Mouse (Mus musculus): ENCODE results near the gene Plekhg6. TPM values are rescaled to one million over a fixed set of nuclear protein-coding genes. Genes with fewer than 3 reads are reported as not detected.

The Plekhg6 gene
- total RNA-seq, 2 experiments from 2014 or later: not detected

- intact Hi-C loops (cut with DNase I): no loop called here
Measured at GRCm38 (mm10) chr6:125334356-125334755, 46.2 kb downstream of the Plekhg6 start.

GRCm38 (mm10) chr6:125333112-125333899, 47.3 kb downstream of the Plekhg6 start:
- DNase-seq: no peak
- intact Hi-C loops (cut with DNase I): no loop called here

More at GRCm38 (mm10) chr6:125334356-125334755, 46.2 kb downstream of the Plekhg6 start:
- DNase-seq: no peak

GRCm38 (mm10) chr6:125330626-125331326, 49.8 kb downstream of the Plekhg6 start:
- DNase-seq: peak; percentile 84 to 90
- intact Hi-C loops (cut with DNase I): no loop called here

- peak in 1 of 2 experiments; percentile 47 for DNase-seq
- intact Hi-C loops (cut with DNase I): loop anchor here (5.0 kb wide), 1 partner anchor 34 kb away; no protein-coding TSS in a partner anchor
Measured at GRCm38 (mm10) chr6:125328243-125328642, 52.4 kb downstream of the Plekhg6 start.

- intact Hi-C loops (cut with DNase I): loop anchor here (5.0 kb wide), 1 partner anchor 37 kb away; no protein-coding TSS in a partner anchor
- DNase-seq: no peak
Measured at GRCm38 (mm10) chr6:125325337-125325736, 55.3 kb downstream of the Plekhg6 start.

GRCm38 (mm10) chr6:125323547-125323946, 57.0 kb downstream of the Plekhg6 start:
- intact Hi-C loops (cut with DNase I): no loop called here
- DNase-seq: no peak

- no peak for DNase-seq
- intact Hi-C loops (cut with DNase I): no loop called here
Measured at GRCm38 (mm10) chr6:125322794-125323193, 57.8 kb downstream of the Plekhg6 start.

GRCm38 (mm10) chr6:125321114-125321855, 59.3 kb downstream of the Plekhg6 start:
- no peak for DNase-seq
- intact Hi-C loops (cut with DNase I): no loop called here

GRCm38 (mm10) chr6:125320323-125320722, 60.3 kb downstream of the Plekhg6 start, which contains the start of gene Scnn1a:
TSS of gene Scnn1a (plus strand) at chr6:125320659.
- DNase-seq: no peak
- intact Hi-C loops (cut with DNase I): no loop called here

GRCm38 (mm10) chr6:125319919-125320296, 60.7 kb downstream of the Plekhg6 start:
- intact Hi-C loops (cut with DNase I): no loop called here
- DNase-seq: no peak

GRCm38 (mm10) chr6:125318981-125319918, 61.3 kb downstream of the Plekhg6 start:
- intact Hi-C loops (cut with DNase I): no loop called here
- no peak for DNase-seq

GRCm38 (mm10) chr6:125317077-125317476, 63.5 kb downstream of the Plekhg6 start:
- intact Hi-C loops (cut with DNase I): no loop called here
- DNase-seq: no peak

GRCm38 (mm10) chr6:125314746-125315145, 65.8 kb downstream of the Plekhg6 start:
- DNase-seq: no peak
- intact Hi-C loops (cut with DNase I): no loop called here

GRCm38 (mm10) chr6:125314231-125314563, 66.4 kb downstream of the Plekhg6 start:
- DNase-seq: no peak
- intact Hi-C loops (cut with DNase I): no loop called here

- peak; percentile 78 to 88 for DNase-seq
- intact Hi-C loops (cut with DNase I): no loop called here
Measured at GRCm38 (mm10) chr6:125313546-125314230, 66.9 kb downstream of the Plekhg6 start, which contains the start of gene Ltbr. TSS of gene Ltbr (minus strand) at chr6:125313885.

All from gastrocnemius, postnatal 36 days (tissue).